Mouse (Mus musculus) macrophage (primary cell): ENCODE results near the gene Gtf2h5. TPM values are rescaled to one million over a fixed set of nuclear protein-coding genes. Genes with fewer than 3 reads are reported as not detected.

ENCODE experiments used
- H3K27ac ChIP-seq: fragments of 350-480 bp; formaldehyde crosslinking; 2 replicates; pipeline ENCODE4 v1.9.0; 2021
- H3K36me3 ChIP-seq: fragments of 350-480 bp; formaldehyde crosslinking; 2 replicates; pipeline ENCODE4 v1.9.0; 2021; ENCODE audit errors: inconsistent target
- H3K4me3 ChIP-seq: fragments of 350-480 bp; formaldehyde crosslinking; 2 replicates; pipeline ENCODE4 v1.9.0; 2021; ENCODE audit errors: inconsistent target
- H3K79me2 ChIP-seq: fragments of 350-480 bp; formaldehyde crosslinking; 2 replicates; pipeline ENCODE4 v1.9.0; 2021; ENCODE audit errors: inconsistent target
- WGBS: methylation state at CpG from one replicate; pipeline ENCODE4 v1.1.7; 2026; ENCODE audit warnings: inconsistent platforms; ENCODE audit not compliant: missing documents; 5-methylcytosine and 5-hydroxymethylcytosine counted together
- polyA plus RNA-seq: library from polyadenylated mRNA; stranded (reverse); fragments of 250-400 nt; gene quantifications from 3 replicates; pipeline ENCODE4 v1.2.4, GENCODE M21; 2018; ENCODE audit warnings: inconsistent platforms

Gtf2h5 gene
- polyA plus RNA-seq, 1 experiment from 2014 or later = 32.2 TPM

GRCm38 (mm10) chr17:6095579-6095978, 16.0 kb downstream of the Gtf2h5 start:
- Histone ChIP-seq H3K27ac (no peak overlapping the region), H3K79me2 (no peaks in the 10 kb centered on the region), H3K36me3 (no peaks in the 10 kb centered on the region), H3K4me3 (no peak overlapping the region)

- WGBS = 58% methylated on average over 4 of the region's 4 CpGs
- Histone ChIP-seq H3K79me2 (no peaks in the 10 kb centered on the region), H3K27ac (no peak overlapping the region), H3K4me3 (no peak overlapping the region), H3K36me3 (no peaks in the 10 kb centered on the region)
These were observed 18.3 kb downstream of the Gtf2h5 start for GRCm38 (mm10) chr17:6097884-6098283.

DNA sequence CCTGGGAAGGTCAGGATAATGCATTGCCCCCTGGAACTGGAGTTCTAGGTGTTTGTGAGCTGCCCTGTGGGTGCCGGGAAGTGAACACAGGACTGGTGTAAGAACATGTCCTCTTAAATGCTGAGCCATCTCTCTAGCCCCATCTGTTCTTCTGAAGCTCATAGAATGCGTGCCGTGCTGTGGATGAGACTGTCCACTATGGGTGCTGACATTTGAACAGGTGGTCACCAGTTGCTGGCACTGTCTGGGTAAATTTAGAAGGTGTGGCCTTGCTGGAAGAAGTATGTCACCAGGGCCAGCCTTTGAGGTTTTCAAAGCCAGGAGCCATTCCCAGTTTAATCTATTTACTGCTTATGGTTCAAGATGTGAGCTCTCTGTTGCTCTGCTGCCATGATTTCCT, 22.7 kb downstream of the Gtf2h5 start:
- WGBS = 91% methylated on average over 3 of the region's 3 CpGs
- Histone ChIP-seq H3K36me3 (no peaks in the 10 kb centered on the region), H3K4me3 (no peak overlapping the region), H3K27ac (no peak overlapping the region), H3K79me2 (peaks cover 4% of the 10 kb centered on the region)

DNA sequence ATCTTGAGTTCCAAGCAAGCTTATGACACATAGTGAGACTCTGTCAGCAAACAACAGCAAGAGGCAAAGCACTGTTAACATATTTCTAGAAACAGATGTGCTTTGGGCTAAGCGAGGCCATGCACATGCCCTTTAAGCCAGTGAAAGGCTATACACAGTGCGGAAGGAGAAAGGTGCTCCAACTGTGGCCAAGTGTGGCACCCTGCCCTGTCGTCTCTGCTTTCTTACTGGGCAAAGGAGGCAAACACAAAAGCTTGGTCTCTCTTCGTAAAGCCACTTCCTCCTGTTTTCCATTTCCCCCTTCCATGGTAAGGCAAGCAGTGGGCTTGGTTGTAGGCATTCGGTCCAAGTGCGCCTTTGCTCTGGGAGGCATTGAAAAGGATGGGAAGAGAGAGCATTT, 24.0 kb downstream of the Gtf2h5 start:
- Histone ChIP-seq H3K36me3 (no peaks in the 10 kb centered on the region), H3K27ac (no peak overlapping the region), H3K79me2 (peaks cover 16% of the 10 kb centered on the region), H3K4me3 (no peak overlapping the region)
- 60% methylated on average over 6 of the region's 6 CpGs for WGBS

- under 1% methylated on average over 32 of the region's 76 CpGs for WGBS
- H3K27ac ChIP-seq = peak within 1 kb of the TSS; percentile 59
- peak within 1 kb of the TSS; percentile 61 for H3K4me3 ChIP-seq
These were observed 26.9 kb downstream of the Gtf2h5 start, which contains the start of gene Tulp4 for GRCm38 (mm10) chr17:6106361-6107014. TSS of gene Tulp4 (plus strand) at chr17:6106437.

GRCm38 (mm10) chr17:6107015-6107601, 27.5 kb downstream of the Gtf2h5 start:
- peak overlapping the region; percentile 59 for H3K27ac ChIP-seq
- under 1% methylated on average over 37 of the region's 50 CpGs for WGBS

More at GRCm38 (mm10) chr17:6106361-6107014, 26.9 kb downstream of the Gtf2h5 start, which contains the start of gene Tulp4:
- Histone ChIP-seq H3K79me2 (peaks cover 46% of the 10 kb centered on the region), H3K36me3 (no peaks in the 10 kb centered on the region)

GRCm38 (mm10) chr17:6108175-6108574, 28.6 kb downstream of the Gtf2h5 start:
- Histone ChIP-seq H3K4me3 (peak overlapping the region; percentile 61; the same call in 1 of the 2 replicates), H3K79me2 (peaks cover 62% of the 10 kb centered on the region), H3K36me3 (no peaks in the 10 kb centered on the region), H3K27ac (no peak overlapping the region)
- whole genome bisulfite sequencing = 88% methylated on average over 7 of the region's 7 CpGs

More at GRCm38 (mm10) chr17:6107015-6107601, 27.5 kb downstream of the Gtf2h5 start:
- Histone ChIP-seq H3K79me2 (peaks cover 52% of the 10 kb centered on the region), H3K36me3 (no peaks in the 10 kb centered on the region), H3K4me3 (peak overlapping the region; percentile 61)

- 74% methylated on average over 3 of the region's 3 CpGs for WGBS
- Histone ChIP-seq H3K36me3 (no peaks in the 10 kb centered on the region), H3K79me2 (peaks cover 90% of the 10 kb centered on the region), H3K4me3 (no peak overlapping the region), H3K27ac (no peak overlapping the region)
These were observed 31.4 kb downstream of the Gtf2h5 start for GRCm38 (mm10) chr17:6110956-6111355.

DNA sequence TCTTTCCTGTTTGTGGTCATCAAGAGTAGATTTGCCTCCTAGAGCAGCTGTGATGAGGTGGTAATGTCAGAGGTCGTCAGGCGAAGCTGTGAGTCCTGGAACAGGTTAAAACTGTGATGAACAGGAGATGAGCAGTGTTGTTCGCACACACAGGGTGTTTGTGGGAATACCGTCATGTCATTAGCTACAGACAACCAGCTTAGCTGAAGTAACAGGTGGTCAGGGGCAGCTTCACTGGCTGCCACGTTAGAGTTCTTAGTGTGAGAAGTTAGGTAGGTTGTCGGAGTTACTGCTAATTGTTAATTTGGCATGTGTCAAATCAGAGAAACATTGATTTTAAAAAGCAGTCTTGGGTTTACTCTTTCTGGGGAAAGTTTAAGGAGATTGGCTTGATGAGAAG, 34.1 kb downstream of the Gtf2h5 start:
- H3K4me3 ChIP-seq = no peak overlapping the region
- peaks cover 100% of the 10 kb centered on the region for H3K79me2 ChIP-seq
- WGBS = 90% methylated on average over 6 of the region's 6 CpGs
- H3K36me3 ChIP-seq = no peaks in the 10 kb centered on the region
- no peak overlapping the region for H3K27ac ChIP-seq

- peaks cover 100% of the 10 kb centered on the region for H3K79me2 ChIP-seq
- H3K4me3 ChIP-seq = no peak overlapping the region
- 81% methylated on average over 5 of the region's 9 CpGs for WGBS
These were observed 35.5 kb downstream of the Gtf2h5 start for GRCm38 (mm10) chr17:6115085-6115484.

GRCm38 (mm10) chr17:6117148-6117725, 37.7 kb downstream of the Gtf2h5 start:
- no peak overlapping the region for H3K4me3 ChIP-seq
- H3K79me2 ChIP-seq = peaks cover 86% of the 10 kb centered on the region
- H3K36me3 ChIP-seq = peaks cover 3% of the 10 kb centered on the region; the same call in 1 of the 2 replicates
- 94% methylated on average over 4 of the region's 4 CpGs for WGBS
- no peak overlapping the region for H3K27ac ChIP-seq

More at GRCm38 (mm10) chr17:6115085-6115484, 35.5 kb downstream of the Gtf2h5 start:
- no peaks in the 10 kb centered on the region for H3K36me3 ChIP-seq
- H3K27ac ChIP-seq = no peak overlapping the region

- WGBS = 86% methylated on average over 3 of the region's 3 CpGs
- Histone ChIP-seq H3K79me2 (peaks cover 79% of the 10 kb centered on the region), H3K36me3 (peaks cover 10% of the 10 kb centered on the region; the same call in 1 of the 2 replicates), H3K4me3 (no peak overlapping the region), H3K27ac (no peak overlapping the region)
These were observed 38.3 kb downstream of the Gtf2h5 start for GRCm38 (mm10) chr17:6117917-6118316.

- WGBS = 95% methylated on average over 4 of the region's 4 CpGs
- Histone ChIP-seq H3K79me2 (peaks cover 70% of the 10 kb centered on the region), H3K27ac (no peak overlapping the region), H3K4me3 (no peak overlapping the region), H3K36me3 (peaks cover 17% of the 10 kb centered on the region; the same call in 1 of the 2 replicates)
These were observed 39.3 kb downstream of the Gtf2h5 start for GRCm38 (mm10) chr17:6118861-6119260.

DNA sequence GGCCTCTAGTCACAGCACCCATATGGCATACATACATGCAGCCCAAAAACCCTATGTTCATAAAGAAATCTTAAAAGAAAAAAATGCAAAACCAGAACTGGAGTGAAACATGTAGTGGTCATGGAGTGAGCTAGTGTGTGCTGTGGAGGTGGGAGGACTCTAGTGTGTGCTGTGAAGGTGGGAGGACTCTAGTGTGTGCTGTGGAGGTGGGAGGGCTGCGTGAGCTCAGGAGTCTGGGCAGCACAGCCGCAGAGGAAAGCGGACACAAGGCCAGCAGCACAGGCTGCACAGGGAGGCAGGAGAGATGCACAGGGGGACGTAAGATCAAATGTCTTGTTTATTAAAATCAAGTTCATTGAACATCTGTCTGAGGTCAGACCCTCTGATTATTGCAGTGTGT, 44.2 kb downstream of the Gtf2h5 start:
- peaks cover 25% of the 10 kb centered on the region; the same call in 1 of the 2 replicates for H3K36me3 ChIP-seq
- H3K4me3 ChIP-seq = no peak overlapping the region
- peaks cover 21% of the 10 kb centered on the region for H3K79me2 ChIP-seq
- 100% methylated on average over 4 of the region's 4 CpGs for WGBS
- no peak overlapping the region for H3K27ac ChIP-seq

- H3K79me2 ChIP-seq = peaks cover 4% of the 10 kb centered on the region
- H3K27ac ChIP-seq = no peak overlapping the region
- H3K36me3 ChIP-seq = peaks cover 25% of the 10 kb centered on the region; the same call in 1 of the 2 replicates
- no peak overlapping the region for H3K4me3 ChIP-seq
- WGBS = 97% methylated on average over 3 of the region's 3 CpGs
These were observed 45.9 kb downstream of the Gtf2h5 start for GRCm38 (mm10) chr17:6125441-6125840.
